Mouse (Mus musculus): ENCODE measurements around the gene Znrf2. TPM values are rescaled to one million over a fixed set of nuclear protein-coding genes. Genes with fewer than 3 reads are reported as not detected.
A peak's percentile ranks its signal among the peaks of the same experiment; 100 is the strongest.
"Not testable (repeated sequence)": the region's sequence is repeated elsewhere in the genome, so short reads cannot be mapped to it uniquely, and the experiment has no call there.

Gene Znrf2
- polyA plus RNA-seq, 2 experiments, result 2.1 to 3.3 TPM

DNA sequence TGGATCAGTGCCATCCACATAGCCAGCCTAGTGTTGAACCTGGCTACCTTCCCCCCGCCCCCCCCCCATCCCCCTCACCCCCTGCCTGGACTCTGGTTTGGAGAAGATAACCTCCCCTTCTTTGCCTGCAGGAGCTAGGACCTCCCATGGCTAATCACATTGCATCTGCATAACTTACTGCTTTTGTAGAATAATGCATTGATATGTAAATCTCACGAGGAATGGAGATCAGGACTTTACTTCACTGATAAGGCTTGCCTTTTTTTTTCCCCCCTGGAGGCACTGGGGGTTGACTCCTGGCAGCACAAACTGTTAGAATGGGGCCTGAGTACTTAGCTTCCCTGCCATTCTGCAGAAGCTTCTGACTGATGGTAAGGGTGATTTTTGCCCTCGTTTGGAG is 36.0 kb downstream of the Znrf2 start:
- ATAC-seq (ENCODE audit: insufficient read depth) (peak; percentile 49; the same call in 1 of the 2 replicates), DNase-seq (ENCODE audit: low read depth in 3 of 3, low spot score in 3 of 3) (no peak)
- Histone ChIP-seq H3K9me3 (ENCODE audit: control insufficient read depth, low read length) (no peaks in the 10 kb centered on the region), H3K27ac (no peak overlapping the region), H3K9ac (replicated peaks) (no peak overlapping the region), H3K36me3 (replicated peaks; ENCODE audit: control insufficient read depth, insufficient read depth, low read depth) (no peaks in the 10 kb centered on the region), H3K4me1 (replicated peaks; ENCODE audit: control insufficient read depth in 2 of 2, insufficient read depth in 2 of 2, low read length in 1 of 2) (peaks cover 22 to 36% of the 10 kb centered on the region in 2 experiments), H3K4me2 (ENCODE audit: low read depth) (peak overlapping the region; percentile 39; the same call in 1 of the 2 replicates), H3K4me3 (ENCODE audit: insufficient read depth in 1 of 2, low read depth in 2 of 2, low read length in 2 of 2) (no peak overlapping the region), H3K27me3 (ENCODE audit: control insufficient read depth, insufficient read depth, low read length) (no peaks in the 10 kb centered on the region)
- 11% methylated on average over 3 of the region's 3 CpGs for WGBS (ENCODE audit: insufficient replicate concordance)
- no peak for TF ChIP-seq EP300 (IDR thresholded peaks at IDR 0.05; ENCODE audit: low read depth)
- no peak for TF ChIP-seq CTCF (IDR thresholded peaks at IDR 0.05; ENCODE audit: low read depth)

- Histone ChIP-seq H3K4me2 (ENCODE audit: low read depth) (no peak overlapping the region), H3K9ac (replicated peaks) (no peak overlapping the region), H3K27ac (no peak overlapping the region), H3K27me3 (ENCODE audit: control insufficient read depth, insufficient read depth, low read length) (no peaks in the 10 kb centered on the region), H3K36me3 (replicated peaks; ENCODE audit: control insufficient read depth, insufficient read depth, low read depth) (no peaks in the 10 kb centered on the region), H3K9me3 (ENCODE audit: control insufficient read depth, low read length) (no peaks in the 10 kb centered on the region), H3K4me1 (replicated peaks; ENCODE audit: control insufficient read depth in 2 of 2, insufficient read depth in 2 of 2, low read length in 1 of 2) (peaks cover 22 to 28% of the 10 kb centered on the region in 2 experiments), H3K4me3 (ENCODE audit: insufficient read depth in 1 of 2, low read depth in 2 of 2, low read length in 2 of 2) (no peak overlapping the region)
- ATAC-seq (ENCODE audit: insufficient read depth), result no peak
- TF ChIP-seq EP300 (IDR thresholded peaks at IDR 0.05; ENCODE audit: low read depth) (no peak), CTCF (IDR thresholded peaks at IDR 0.05; ENCODE audit: low read depth) (no peak)
- WGBS (ENCODE audit: insufficient replicate concordance), result 54% methylated on average over 4 of the region's 4 CpGs
- DNase-seq (ENCODE audit: low read depth in 3 of 3, low spot score in 3 of 3), result no peak
Measured at GRCm38 (mm10) chr6:54854859-54855258, 38.1 kb downstream of the Znrf2 start.

GRCm38 (mm10) chr6:54855801-54856583 is 39.3 kb downstream of the Znrf2 start:
- TF ChIP-seq EP300 (IDR thresholded peaks at IDR 0.05; ENCODE audit: low read depth), result no peak
- 58% methylated on average over 4 of the region's 4 CpGs for WGBS (ENCODE audit: insufficient replicate concordance)
- H3K36me3 ChIP-seq (replicated peaks; ENCODE audit: control insufficient read depth, insufficient read depth, low read depth), result no peaks in the 10 kb centered on the region
- no peak overlapping the region for H3K27ac ChIP-seq
- H3K9me3 ChIP-seq (ENCODE audit: control insufficient read depth, low read length), result no peaks in the 10 kb centered on the region
- no peak overlapping the region for H3K4me2 ChIP-seq (ENCODE audit: low read depth)
- peaks cover 18 to 33% of the 10 kb centered on the region in 2 experiments for H3K4me1 ChIP-seq (replicated peaks; ENCODE audit: control insufficient read depth in 2 of 2, insufficient read depth in 2 of 2, low read length in 1 of 2)
- no peak for DNase-seq (ENCODE audit: low read depth in 3 of 3, low spot score in 3 of 3)
- no peaks in the 10 kb centered on the region for H3K27me3 ChIP-seq (ENCODE audit: control insufficient read depth, insufficient read depth, low read length)
- no peak overlapping the region for H3K4me3 ChIP-seq (ENCODE audit: insufficient read depth in 1 of 2, low read depth in 2 of 2, low read length in 2 of 2)
- no peak for ATAC-seq (ENCODE audit: insufficient read depth)
- H3K9ac ChIP-seq (replicated peaks), result no peak overlapping the region

- H3K27me3 ChIP-seq (ENCODE audit: control insufficient read depth, insufficient read depth, low read length); DNase-seq (ENCODE audit: low read depth in 3 of 3, low spot score in 3 of 3); ATAC-seq (ENCODE audit: insufficient read depth); H3K9ac ChIP-seq (replicated peaks); H3K4me2 ChIP-seq (ENCODE audit: low read depth); H3K36me3 ChIP-seq (replicated peaks; ENCODE audit: control insufficient read depth, insufficient read depth, low read depth); H3K9me3 ChIP-seq (ENCODE audit: control insufficient read depth, low read length); H3K4me3 ChIP-seq (ENCODE audit: insufficient read depth in 1 of 2, low read depth in 2 of 2, low read length in 2 of 2); H3K27ac ChIP-seq: not testable (repeated sequence)
- WGBS (ENCODE audit: insufficient replicate concordance), result 76% methylated on average over 5 of the region's 5 CpGs
- peaks cover 0 to 12% of the 10 kb centered on the region in 2 experiments for H3K4me1 ChIP-seq (replicated peaks; ENCODE audit: control insufficient read depth in 2 of 2, insufficient read depth in 2 of 2, low read length in 1 of 2)
Measured at GRCm38 (mm10) chr6:54859159-54859558, 42.4 kb downstream of the Znrf2 start.

DNA sequence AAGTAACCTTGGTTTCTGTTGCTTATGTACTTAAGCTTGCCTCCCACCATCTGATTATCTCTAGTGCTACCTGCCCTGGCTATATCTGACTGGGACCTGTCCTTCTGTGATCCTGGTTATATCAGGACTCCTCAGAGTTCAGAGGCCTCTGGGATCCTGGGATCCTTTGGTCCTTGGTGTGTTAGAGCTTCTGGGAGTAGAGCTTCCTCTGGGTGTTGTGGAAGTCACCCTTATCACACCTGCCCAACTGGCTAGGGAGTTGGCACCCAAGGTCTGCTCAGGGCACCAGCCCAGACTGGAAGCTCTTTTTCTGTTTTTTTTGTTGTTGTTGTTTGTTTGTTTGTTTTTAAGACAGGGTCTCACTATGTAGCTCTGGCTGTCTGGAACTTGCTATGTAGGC is 43.5 kb downstream of the Znrf2 start:
- DNase-seq (ENCODE audit: low read depth in 3 of 3, low spot score in 3 of 3), result no peak
- H3K36me3 ChIP-seq (replicated peaks; ENCODE audit: control insufficient read depth, insufficient read depth, low read depth), result no peaks in the 10 kb centered on the region
- TF ChIP-seq CTCF (IDR thresholded peaks at IDR 0.05; ENCODE audit: low read depth) (no peak), EP300 (IDR thresholded peaks at IDR 0.05; ENCODE audit: low read depth) (no peak)
- H3K4me3 ChIP-seq (ENCODE audit: insufficient read depth in 1 of 2, low read depth in 2 of 2, low read length in 2 of 2), result no peak overlapping the region
- H3K27ac ChIP-seq, result no peak overlapping the region
- H3K27me3 ChIP-seq (ENCODE audit: control insufficient read depth, insufficient read depth, low read length), result no peaks in the 10 kb centered on the region
- peak; percentile 31 for ATAC-seq (ENCODE audit: insufficient read depth)
- H3K4me2 ChIP-seq (ENCODE audit: low read depth), result no peak overlapping the region
- peaks cover 0 to 7% of the 10 kb centered on the region in 2 experiments for H3K4me1 ChIP-seq (replicated peaks; ENCODE audit: control insufficient read depth in 2 of 2, insufficient read depth in 2 of 2, low read length in 1 of 2)
- H3K9me3 ChIP-seq (ENCODE audit: control insufficient read depth, low read length), result no peaks in the 10 kb centered on the region
- H3K9ac ChIP-seq (replicated peaks), result no peak overlapping the region

Measured in liver, embryonic 14.5 days (tissue).